26 mouse cellular contexts compared by ENCODE assay signal in genomic region chr4:141787462-141787861, GRCm38 (mm10). TPM values are rescaled to one million over a fixed set of nuclear protein-coding genes. Genes with fewer than 3 reads are reported as not detected.
DNase-seq lines count a peak whose midpoint lies in the region; ATAC-seq and TF ChIP-seq lines count a peak whose summit lies in the region.
"Had no signal": no experiment of that assay in that cellular context is flagged by ENCODE, and none has a peak within 500 bp of the region (broad histone marks: within the 10 kb centered on the region; RNA-seq: fewer than 3 reads in every experiment).

No protein-coding gene starts in this region.

- no peaks in the 10 kb centered on the region for H3K9me3 ChIP-seq in embryonic facial prominence, embryonic 14.5 days (ENCODE audit: control insufficient read depth, low read length)
- no peaks in the 10 kb centered on the region for H3K9me3 ChIP-seq in limb, embryonic 15.5 days
- H3K9me3 ChIP-seq: embryonic facial prominence, embryonic 12.5 days; forebrain, embryonic 10.5 days; hindbrain, embryonic 10.5 days; liver, embryonic 13.5 days; megakaryocyte, embryonic 14.5 days had no signal

- H3K27ac ChIP-seq in gastrocnemius, adult 2 months, result peak overlapping the region; percentile 40
- H3K27ac ChIP-seq in embryonic facial prominence, embryonic 14.5 days (replicated peaks; ENCODE audit: low read depth, low read length), result 0 out of 2 replicates have a peak overlapping the region, but pooled peaks have one; percentile 28
- H3K27ac ChIP-seq in limb, embryonic 15.5 days, result 0 out of 2 replicates have a peak overlapping the region, but pooled peaks have one; percentile 50
- H3K27ac ChIP-seq: embryonic facial prominence, embryonic 12.5 days; forebrain, embryonic 10.5 days; hindbrain, embryonic 10.5 days; hindbrain, postnatal 0 days had no signal

- ATAC-seq in embryonic facial prominence, embryonic 14.5 days (ENCODE audit: low read depth), result no peak
- no peak for ATAC-seq in limb, embryonic 15.5 days (ENCODE audit: insufficient number of reproducible peaks, low FRiP score, low TSS enrichment, low read depth)
- ATAC-seq in megakaryocyte, adult 5-6 weeks (ENCODE audit: poor library complexity, severe bottlenecking), result no peak
- ATAC-seq: hindbrain, postnatal 0 days had no signal

- H3K9ac ChIP-seq in embryonic facial prominence, embryonic 14.5 days (ENCODE audit: low read depth, low read length), result no peak overlapping the region
- H3K9ac ChIP-seq in limb, embryonic 15.5 days, result no peak overlapping the region
- H3K9ac ChIP-seq: embryonic facial prominence, embryonic 12.5 days; liver, embryonic 13.5 days had no signal

- H3K4me2 ChIP-seq in embryonic facial prominence, embryonic 14.5 days (ENCODE audit: low read depth, low read length), result no peak overlapping the region
- H3K4me2 ChIP-seq in limb, embryonic 15.5 days, result no peak overlapping the region
- H3K4me2 ChIP-seq: embryonic facial prominence, embryonic 12.5 days; liver, embryonic 13.5 days had no signal

- intact Hi-C loops in gastrocnemius, adult 2 months (cut with DNase I), result loop anchor here (5.0 kb wide), 1 partner anchor 125 kb away; the partner anchor contains the start of gene Plekhm2

- no peaks in the 10 kb centered on the region for H3K27me3 ChIP-seq in embryonic facial prominence, embryonic 14.5 days (replicated peaks; ENCODE audit: control insufficient read depth, insufficient read depth, low read length)
- no peaks in the 10 kb centered on the region for H3K27me3 ChIP-seq in limb, embryonic 15.5 days
- H3K27me3 ChIP-seq: embryonic facial prominence, embryonic 12.5 days; liver, embryonic 13.5 days; megakaryocyte, embryonic 14.5 days had no signal

- 0 out of 2 replicates have a peak, but pooled peaks cover 3% of the 10 kb centered on the region for H3K4me1 ChIP-seq in embryonic facial prominence, embryonic 14.5 days (ENCODE audit: control insufficient read depth, insufficient read depth, low read length)
- peaks cover 10% of the 10 kb centered on the region; the same call in 1 of the 2 replicates for H3K4me1 ChIP-seq in limb, embryonic 15.5 days

- no peak for TF ChIP-seq CTCF in gastrocnemius, adult 2 months (IDR thresholded peaks at IDR 0.05)

- no peak for DNase-seq in gastrocnemius, adult 2 months
- DNase-seq in gastrocnemius, adult 18-20 months (ENCODE audit: low spot score), result no peak
- DNase-seq in embryonic facial prominence, embryonic 14.5 days (ENCODE audit: low spot score), result no peak
- DNase-seq in lung, postnatal 14 days, result peak; percentile 33
- DNase-seq in layer of hippocampus, adult 18-20 months (ENCODE audit: low spot score in 2 of 2), result no peak
- DNase-seq: cerebellum, adult 9-10 months; gastrocnemius, postnatal 25 days; liver, embryonic 13.5 days; midbrain, embryonic 14.5 days; right cerebral cortex, postnatal 14 days had no signal

- no peak overlapping the region for H3K4me3 ChIP-seq in gastrocnemius, adult 2 months
- H3K4me3 ChIP-seq in embryonic facial prominence, embryonic 14.5 days (ENCODE audit: low read depth, low read length), result no peak overlapping the region
- H3K4me3 ChIP-seq in limb, embryonic 15.5 days, result no peak overlapping the region
- H3K4me3 ChIP-seq: embryonic facial prominence, embryonic 12.5 days; forebrain, embryonic 10.5 days; hindbrain, embryonic 10.5 days; liver, embryonic 13.5 days; megakaryocyte, embryonic 14.5 days had no signal

- WGBS in embryonic facial prominence, embryonic 14.5 days, result 91% methylated on average over 7 of the region's 7 CpGs
- 82% methylated on average over 7 of the region's 7 CpGs for WGBS in limb, embryonic 15.5 days

- peaks cover 54% of the 10 kb centered on the region for H3K36me3 ChIP-seq in embryonic facial prominence, embryonic 14.5 days (ENCODE audit: control insufficient read depth, insufficient read depth, low read length)
- peaks cover 43% of the 10 kb centered on the region for H3K36me3 ChIP-seq in limb, embryonic 15.5 days

RNA-seq across cellular contexts. Expression of gene Dnajc16, which starts 3.3 kb away (rescaled TPM):
- total RNA-seq in gastrocnemius, adult 2 months (2021), result 10 to 100 TPM; 12.6 to 12.9 TPM
- 10 to 100 TPM; 13.2 to 13.3 TPM for total RNA-seq in gastrocnemius, adult 18-20 months (2021)
- polyA plus RNA-seq in embryonic facial prominence, embryonic 14.5 days (2014; fragmentation: Nextera tagmentation; extraction: Ambion mirVana), result 3.1 and 4.0 TPM in 2 replicates
- 3.6 TPM in 2 replicates for polyA plus RNA-seq in limb, embryonic 15.5 days (2015; fragmentation: Nextera tagmentation; extraction: Ambion mirVana)
- total RNA-seq in layer of hippocampus, adult 18-20 months (2021), result 10 to 100 TPM; 44.2 to 48.6 TPM
- total RNA-seq in megakaryocyte, adult 5-6 weeks (2015), result 4.2 and 5.0 TPM in 2 replicates
- total RNA-seq in megakaryocyte, adult 5-6 weeks (2017), result 5.6 and 6.1 TPM in 2 replicates

RNA-seq across cellular contexts. Expression of gene Casp9, which starts 6.0 kb away (rescaled TPM):
- 1 to 10 TPM; 2.2 to 2.5 TPM for total RNA-seq in gastrocnemius, adult 2 months (2021)
- total RNA-seq in gastrocnemius, adult 18-20 months (2021), result 1 to 10 TPM; 2.4 TPM
- polyA plus RNA-seq in embryonic facial prominence, embryonic 14.5 days (2014; fragmentation: Nextera tagmentation; extraction: Ambion mirVana), result 10.3 and 14.2 TPM in 2 replicates
- 13.3 and 14.7 TPM in 2 replicates for polyA plus RNA-seq in limb, embryonic 15.5 days (2015; fragmentation: Nextera tagmentation; extraction: Ambion mirVana)
- total RNA-seq in layer of hippocampus, adult 18-20 months (2021), result 10 to 100 TPM; 25.6 to 28.8 TPM
- total RNA-seq in megakaryocyte, adult 5-6 weeks (2015), result 14.9 and 16.3 TPM in 2 replicates
- total RNA-seq in megakaryocyte, adult 5-6 weeks (2017), result 17.3 and 22.1 TPM in 2 replicates

RNA-seq across cellular contexts. Expression of gene Cela2a, which starts 38.5 kb away (rescaled TPM):
- total RNA-seq in gastrocnemius, adult 2 months (2021), result not detected
- total RNA-seq in gastrocnemius, adult 18-20 months (2021), result under 1 TPM in 1 of 2 experiments, not detected in 1; 0.78 TPM
- not detected in 2 replicates for polyA plus RNA-seq in embryonic facial prominence, embryonic 14.5 days (2014; fragmentation: Nextera tagmentation; extraction: Ambion mirVana)
- 0.20 TPM in 1 of 2 replicates, not detected in the other for polyA plus RNA-seq in limb, embryonic 15.5 days (2015; fragmentation: Nextera tagmentation; extraction: Ambion mirVana)
- not detected for total RNA-seq in layer of hippocampus, adult 18-20 months (2021)
- total RNA-seq in megakaryocyte, adult 5-6 weeks (2015), result not detected in 2 replicates
- total RNA-seq in megakaryocyte, adult 5-6 weeks (2017), result not detected in 2 replicates
- total RNA-seq: gastrocnemius, postnatal 25 days; hindbrain, postnatal 0 days; layer of hippocampus, postnatal 10 days; left cerebral cortex, adult 8-10 months had no signal
- polyA plus RNA-seq: C2C12; embryonic facial prominence, embryonic 12.5 days; forebrain, embryonic 10.5 days; hindbrain, embryonic 10.5 days; limb, embryonic 11.5 days; midbrain, embryonic 14.5 days; neural tube, embryonic 14.5 days; stomach, embryonic 14.5 days had no signal

RNA-seq across cellular contexts. Expression of gene Agmat, which starts 41.0 kb away (rescaled TPM):
- not detected for total RNA-seq in gastrocnemius, adult 2 months (2021)
- not detected for total RNA-seq in gastrocnemius, adult 18-20 months (2021)
- 0.13 and 0.29 TPM in 2 replicates for polyA plus RNA-seq in embryonic facial prominence, embryonic 14.5 days (2014; fragmentation: Nextera tagmentation; extraction: Ambion mirVana)
- 0.41 TPM in 1 of 2 replicates, not detected in the other for polyA plus RNA-seq in limb, embryonic 15.5 days (2015; fragmentation: Nextera tagmentation; extraction: Ambion mirVana)
- total RNA-seq in layer of hippocampus, adult 18-20 months (2021), result under 1 TPM in 1 of 2 experiments, not detected in 1; 0.22 TPM
- not detected in 2 replicates for total RNA-seq in megakaryocyte, adult 5-6 weeks (2015)
- total RNA-seq in megakaryocyte, adult 5-6 weeks (2017), result not detected in 2 replicates
- total RNA-seq: hindbrain, postnatal 0 days; layer of hippocampus, postnatal 10 days had no signal
- polyA plus RNA-seq: C2C12; embryonic facial prominence, embryonic 12.5 days; forebrain, embryonic 10.5 days; hindbrain, embryonic 10.5 days; midbrain, embryonic 14.5 days; neural tube, embryonic 14.5 days; stomach, embryonic 14.5 days had no signal

RNA-seq across cellular contexts. Expression of gene Ctrc, which starts 58.7 kb away (rescaled TPM):
- not detected for total RNA-seq in gastrocnemius, adult 2 months (2021)
- not detected for total RNA-seq in gastrocnemius, adult 18-20 months (2021)
- polyA plus RNA-seq in embryonic facial prominence, embryonic 14.5 days (2014; fragmentation: Nextera tagmentation; extraction: Ambion mirVana), result not detected in 2 replicates
- not detected in 2 replicates for polyA plus RNA-seq in limb, embryonic 15.5 days (2015; fragmentation: Nextera tagmentation; extraction: Ambion mirVana)
- total RNA-seq in layer of hippocampus, adult 18-20 months (2021), result not detected
- not detected in 2 replicates for total RNA-seq in megakaryocyte, adult 5-6 weeks (2015)
- not detected in 2 replicates for total RNA-seq in megakaryocyte, adult 5-6 weeks (2017)
- total RNA-seq: gastrocnemius, postnatal 25 days; heart, adult 8-10 months; hindbrain, postnatal 0 days; layer of hippocampus, postnatal 10 days; left cerebral cortex, adult 8-10 months had no signal
- polyA plus RNA-seq: C2C12; cortical plate, adult 2 months; embryonic facial prominence, embryonic 12.5 days; forebrain, embryonic 10.5 days; heart, embryonic 16.5 days; hindbrain, embryonic 10.5 days; hindbrain, postnatal 0 days; limb, embryonic 11.5 days; liver, embryonic 13.5 days; midbrain, embryonic 14.5 days; neural tube, embryonic 14.5 days; stomach, embryonic 14.5 days had no signal

Comparison
In these comparisons a context has a peak if more than half of its experiments do, and no peak if none do; other contexts are left out.
1. RNA of gene Casp9, which starts 6.0 kb away (total RNA-seq): 25.6 to 28.8 TPM in layer of hippocampus, adult 18-20 months and 14.9 to 22.1 TPM in megakaryocyte, adult 5-6 weeks; 2.2 to 2.5 TPM in gastrocnemius, adult 2 months and 2.4 TPM in gastrocnemius, adult 18-20 months; every median in the first group is over 4 times any median in the second.
2. Peak in every context shown above with its lines, with median percentiles within 50 percentile points of each other: H3K27ac ChIP-seq.